Mouse (Mus musculus): ENCODE results near the gene Birc7. TPM values are rescaled to one million over a fixed set of nuclear protein-coding genes. Genes with fewer than 3 reads are reported as not detected.

Gene Birc7
- not detected in 2 replicates for polyA plus RNA-seq (2012; rRNA removed; ENCODE audit: low replicate concordance)

DNA sequence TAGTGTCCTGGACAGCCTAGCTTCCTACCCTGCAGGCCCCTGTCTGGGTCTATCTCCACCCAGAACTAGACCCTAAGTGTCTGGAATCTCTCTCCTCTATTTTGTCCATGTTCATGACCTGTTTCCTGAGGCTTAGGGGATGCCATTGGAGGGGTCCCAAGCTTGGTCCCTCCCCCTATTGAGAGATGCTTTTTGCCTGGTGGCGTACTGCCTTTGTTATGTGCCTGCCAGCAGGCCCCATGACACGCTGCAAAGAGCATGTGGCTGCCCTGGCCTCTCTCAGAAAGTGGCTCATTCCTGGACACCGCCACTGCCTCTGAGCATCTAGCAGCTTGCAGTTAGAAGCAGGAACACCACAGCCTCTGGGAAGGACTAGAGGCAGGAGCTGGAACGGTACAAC is at the start of gene Birc7:
Gene Birc7, plus strand, starts transcription at position 301 of the 400 bp plus-strand sequence.

DNA sequence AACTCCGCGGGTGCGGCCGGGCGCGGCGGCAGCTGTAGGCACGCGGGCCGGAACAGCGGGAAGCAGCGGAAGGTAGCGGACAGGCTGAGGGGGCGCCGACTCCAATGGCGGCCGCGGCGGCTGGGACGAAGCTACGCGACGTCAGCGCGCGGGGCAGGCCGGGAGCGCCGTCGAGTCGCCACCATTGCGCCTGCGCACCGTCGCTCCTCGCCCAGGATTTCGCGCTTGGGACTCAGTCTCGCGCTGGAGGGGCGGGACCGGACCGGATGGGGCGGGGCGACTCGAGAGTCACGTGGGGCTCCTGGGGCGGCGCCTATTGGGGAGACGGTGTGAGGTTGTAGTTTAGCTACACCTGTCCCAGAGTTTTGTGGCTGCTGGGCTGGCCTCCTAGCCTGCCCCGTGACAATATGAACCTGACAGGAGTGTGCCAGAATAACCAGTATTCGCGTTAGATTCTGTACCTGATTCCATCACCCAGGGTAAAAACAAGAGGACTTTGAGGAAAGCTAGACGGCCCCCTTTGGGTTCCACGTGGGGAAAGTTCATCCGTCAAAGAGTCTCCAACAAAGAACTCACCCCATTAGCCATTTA is 7.9 kb upstream of the Birc7 start, which contains the start of gene Ythdf1:
Gene Ythdf1, minus strand, starts transcription at position 140 of the 591 bp plus-strand sequence.

DNA sequence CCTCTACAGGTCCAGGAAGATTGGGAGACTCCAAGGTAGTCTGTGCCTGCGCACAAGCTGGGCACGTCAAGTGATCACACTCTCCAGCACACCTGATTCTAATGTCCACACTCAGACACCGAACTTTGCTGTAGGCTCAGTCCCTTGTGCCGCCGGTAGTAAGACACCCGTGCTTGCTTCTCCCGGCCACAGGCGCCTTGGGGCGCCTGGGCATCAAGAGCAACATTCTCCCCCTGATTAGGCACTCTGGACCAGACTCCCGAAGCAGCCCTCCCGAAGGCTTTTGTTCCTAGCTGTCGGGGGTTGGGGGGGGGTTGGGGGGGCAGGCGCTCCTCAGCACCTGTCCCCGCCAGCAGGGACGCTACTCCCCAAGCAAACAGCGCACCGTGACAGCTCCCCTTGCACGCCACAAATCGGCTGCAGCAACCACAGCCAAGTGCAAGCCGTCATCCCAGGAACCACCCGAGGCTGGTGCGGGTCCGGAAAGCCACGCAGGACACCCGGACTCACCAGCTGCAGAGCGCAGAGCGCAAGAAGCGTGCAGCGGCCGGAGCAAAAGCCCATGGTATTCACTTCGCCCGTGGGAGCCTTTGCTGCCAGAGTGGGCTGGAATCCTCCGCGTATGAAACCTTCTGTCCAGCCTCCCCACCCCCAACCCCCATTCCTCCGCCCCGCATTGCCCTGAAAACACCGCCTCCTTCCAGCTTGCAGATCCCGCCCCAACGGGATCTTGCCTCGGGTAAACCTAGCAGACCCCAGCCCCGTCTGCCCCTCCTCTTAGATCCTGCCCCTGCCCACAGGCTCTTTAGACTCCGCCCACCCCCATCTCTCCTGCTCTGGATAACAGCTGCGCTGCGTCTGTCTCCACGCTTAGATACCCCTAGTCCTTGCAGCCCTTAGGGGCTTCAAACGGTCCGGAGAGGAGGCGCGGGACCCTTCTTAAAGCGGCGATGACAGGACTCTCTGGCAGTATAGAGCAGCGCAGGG is 25.5 kb downstream of the Birc7 start, which contains the start of gene Nkain4:
Gene Nkain4, minus strand, starts transcription at position 639 of the 987 bp plus-strand sequence.

DNA sequence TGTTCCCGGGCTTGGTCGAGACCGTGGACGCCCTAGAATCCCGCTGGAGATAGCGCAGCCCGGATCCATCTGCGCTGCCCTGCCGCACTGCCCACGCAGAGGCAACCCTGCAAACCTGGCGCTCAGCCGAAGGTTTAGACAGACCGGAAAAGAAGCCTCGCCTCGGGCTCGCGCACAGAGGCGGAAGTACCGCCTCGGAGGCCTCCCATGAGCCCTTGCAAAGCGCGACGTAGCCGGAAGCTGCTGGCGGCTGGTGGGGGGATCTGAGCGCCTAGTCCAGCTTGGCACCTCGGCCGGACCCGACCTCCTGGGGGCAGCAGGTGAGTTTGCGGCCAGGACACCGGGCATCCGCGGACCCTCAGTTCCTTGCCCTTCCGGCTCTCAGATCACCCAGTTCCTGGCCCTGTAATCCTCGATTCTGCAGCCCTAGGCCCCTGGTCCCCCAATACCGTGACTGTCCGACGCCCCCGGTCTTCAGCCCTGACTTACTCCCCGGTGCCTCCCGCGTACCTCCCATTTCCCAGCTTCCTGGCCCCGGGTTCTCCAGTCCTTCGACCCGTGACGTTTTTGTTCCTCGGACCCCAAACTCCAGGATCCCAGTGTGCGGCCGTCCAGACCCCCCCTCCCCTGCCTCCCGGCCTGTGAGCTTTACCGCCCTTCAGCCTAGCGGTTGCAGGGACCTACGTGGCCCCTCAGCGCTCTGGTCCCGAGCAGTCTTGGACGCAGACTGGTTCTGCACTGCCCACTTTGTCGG is 38.4 kb downstream of the Birc7 start, which contains the start of gene Arfgap1:
Gene Arfgap1, plus strand, starts transcription at position 216 of the 754 bp plus-strand sequence.

Other genes starting within 250 kb of the Birc7 start
- gene Dido1, start 219.0 kb upstream of the Birc7 start, polyA plus RNA-seq (2012; rRNA removed; ENCODE audit: low replicate concordance): 4.5 and 7.1 TPM in 2 replicates
- 10.2 and 11.5 TPM in 2 replicates for gene Gid8, start 218.9 kb upstream of the Birc7 start, polyA plus RNA-seq (2012; rRNA removed; ENCODE audit: low replicate concordance)
- gene Slc17a9, start 203.8 kb upstream of the Birc7 start, polyA plus RNA-seq (2012; rRNA removed; ENCODE audit: low replicate concordance): 8.9 and 29.1 TPM in 2 replicates
- not detected in 2 replicates for gene Bhlhe23, start 152.1 kb upstream of the Birc7 start, polyA plus RNA-seq (2012; rRNA removed; ENCODE audit: low replicate concordance)
- gene Ythdf1, start 8.1 kb upstream of the Birc7 start, polyA plus RNA-seq (2012; rRNA removed; ENCODE audit: low replicate concordance): 8.8 and 14.8 TPM in 2 replicates
- 3.3 and 3.5 TPM in 2 replicates for gene Nkain4, start 25.7 kb downstream of the Birc7 start, polyA plus RNA-seq (2012; rRNA removed; ENCODE audit: low replicate concordance)
- gene Arfgap1, start 38.2 kb downstream of the Birc7 start, polyA plus RNA-seq (2012; rRNA removed; ENCODE audit: low replicate concordance): 46.8 and 52.4 TPM in 2 replicates
- gene Col20a1, start 57.5 kb downstream of the Birc7 start, polyA plus RNA-seq (2012; rRNA removed; ENCODE audit: low replicate concordance): 2.1 and 3.8 TPM in 2 replicates
- gene Chrna4, start 114.5 kb downstream of the Birc7 start, polyA plus RNA-seq (2012; rRNA removed; ENCODE audit: low replicate concordance): 0.02 and 0.11 TPM in 2 replicates
- 0.38 and 0.50 TPM in 2 replicates for gene Kcnq2, start 206.3 kb downstream of the Birc7 start, polyA plus RNA-seq (2012; rRNA removed; ENCODE audit: low replicate concordance)
- 2.7 and 3.7 TPM in 2 replicates for gene Eef1a2, start 228.0 kb downstream of the Birc7 start, polyA plus RNA-seq (2012; rRNA removed; ENCODE audit: low replicate concordance)